Mouse (Mus musculus): ENCODE data around the gene Grik5.

DNA sequence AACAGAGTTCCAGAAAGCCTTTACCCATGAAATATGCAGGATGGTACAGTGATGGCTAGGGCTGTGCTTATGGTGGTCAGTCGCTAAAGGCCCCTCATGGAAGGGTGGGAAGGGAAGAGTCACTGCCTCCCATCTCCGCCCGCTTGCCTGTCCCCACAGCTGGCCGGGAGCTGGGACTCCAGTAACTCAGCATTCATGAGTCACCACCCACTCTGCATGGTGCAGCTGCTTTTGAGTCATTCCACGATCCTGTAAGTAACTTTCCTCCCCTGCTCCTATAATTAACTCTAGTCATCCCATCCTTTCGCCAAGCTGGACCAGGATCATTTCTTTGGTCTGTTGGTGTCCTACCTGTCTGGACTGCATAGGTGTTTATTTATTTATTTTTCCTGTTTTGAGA lies 79.1 kb downstream of the Grik5 start:
- TF ChIP-seq CTCF (IDR thresholded peaks at IDR 0.05; ENCODE audit: low read depth, low read length) (no peak), POLR2A (IDR thresholded peaks at IDR 0.05; ENCODE audit: borderline replicate concordance, low read depth, low read length) (no peak)

All from bone marrow macrophage, adult 2 months (primary cell).